Mouse (Mus musculus) spleen, adult 2 months (tissue): Measurements from ENCODE around the gene Phf11a. TPM values are rescaled to one million over a fixed set of nuclear protein-coding genes. Genes with fewer than 3 reads are reported as not detected.
"Not testable (repeated sequence)": the region's sequence is repeated elsewhere in the genome, so short reads cannot be mapped to it uniquely, and the experiment has no call there.

ENCODE experiments used
- DNase-seq, 2 experiments: peaks; one replicate each; pipeline versions ENCODE4 v3.0.0 to v3.0.0-alpha.2; 2012 to 2021; ENCODE audit warnings: low spot score in 2 of 2, low read depth in 1 of 2
- H3K27ac ChIP-seq: fragments of 200-500 bp; 2 replicates; pipeline ENCODE4 v1.5.1; 2012; ENCODE audit warnings: low read length, inconsistent platforms; ENCODE audit not compliant: insufficient read depth
- H3K27me3 ChIP-seq: fragments of 200-500 bp; 2 replicates; pipeline ENCODE4 v1.6.1; 2012; ENCODE audit warnings: mild to moderate bottlenecking, moderate library complexity, low read length, inconsistent platforms; ENCODE audit not compliant: control insufficient read depth, insufficient read depth
- H3K36me3 ChIP-seq: fragments of 200-500 bp; 2 replicates; pipeline ENCODE4 v1.6.1; 2012; ENCODE audit warnings: mild to moderate bottlenecking, low read length, inconsistent platforms; ENCODE audit not compliant: control insufficient read depth, insufficient read depth
- H3K4me1 ChIP-seq: fragments of 200-500 bp; 2 replicates; pipeline ENCODE4 v1.6.1; 2011; ENCODE audit warnings: inconsistent platforms; ENCODE audit not compliant: control insufficient read depth, insufficient read depth, insufficient read length
- H3K4me3 ChIP-seq: fragments of 200-500 bp; 2 replicates; pipeline ENCODE4 v1.5.1; 2011; ENCODE audit warnings: mild to moderate bottlenecking, inconsistent platforms; ENCODE audit not compliant: insufficient read depth, insufficient read length; ENCODE audit errors: extremely low read depth
- CTCF ChIP-seq: fragments of 200-500 bp; IDR thresholded peaks from 2 replicates; pipeline ENCODE4 v1.5.1; 2011; ENCODE audit warnings: mild to moderate bottlenecking, inconsistent platforms; ENCODE audit not compliant: insufficient read depth, insufficient read length, insufficient replicate concordance; ENCODE audit errors: extremely low read depth
- POLR2A ChIP-seq: fragments of 200-500 bp; IDR thresholded peaks from 2 replicates; pipeline ENCODE4 v1.6.1; 2011; ENCODE audit warnings: low read depth, low read length, inconsistent platforms
- WGBS: fragments of 180-500 bp; shearing (Covaris S2); methylation state at CpG from one replicate; pipeline ENCODE4 v1.1.7; 2018; 5-methylcytosine and 5-hydroxymethylcytosine counted together
- polyA plus RNA-seq: library from polyadenylated mRNA; depleted of rRNA; stranded (reverse); fragments of >200 nt; gene quantifications from 2 replicates; pipeline ENCODE4 v1.2.3, GENCODE M21; 2012; rRNA removed

Gene Phf11a
- 3.6 and 4.6 TPM in 2 replicates for polyA plus RNA-seq

- H3K27ac ChIP-seq, H3K36me3 ChIP-seq, H3K27me3 ChIP-seq, H3K4me1 ChIP-seq: not testable (repeated sequence)
- peak within 1 kb of the TSS; percentile 34; the same call in 1 of the 2 replicates for H3K4me3 ChIP-seq
- peak in 1 of 2 experiments; percentile 6 for DNase-seq
- 79% methylated on average over 1 of the region's 1 CpGs for WGBS
Measured at GRCm38 (mm10) chr14:59297391-59297790, at the start of gene Phf11a. Phf11a (minus strand) TSS chr14:59297522.

DNA sequence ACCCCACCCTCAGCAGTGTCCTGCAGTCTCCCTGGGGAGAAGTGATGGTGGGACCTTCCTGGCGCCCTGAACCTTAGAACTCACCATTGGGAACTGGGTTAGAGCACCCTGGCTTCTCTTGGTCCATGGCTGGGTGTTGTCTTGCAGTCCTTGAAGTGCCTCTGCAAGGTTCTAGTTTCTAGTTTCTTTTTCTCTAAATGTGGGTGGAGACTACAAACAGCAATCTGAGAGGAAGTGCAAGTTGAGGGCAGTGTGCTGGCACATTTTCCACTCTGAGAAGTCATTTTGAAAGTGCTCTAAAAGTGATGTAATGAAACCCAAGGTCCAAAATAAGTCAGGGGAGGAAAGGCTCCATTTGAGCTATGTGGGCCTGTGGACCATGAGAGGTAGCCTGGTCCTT, 43.9 kb upstream of the Phf11a start, which contains the start of gene Phf11b:
Gene Phf11b (minus strand): TSS at position 163 of the 400 bp plus-strand sequence.
- Histone ChIP-seq H3K27ac (peak within 1 kb of the TSS; percentile 85), H3K4me3 (peak within 1 kb of the TSS; percentile 64)
- H3K27me3 ChIP-seq, H3K36me3 ChIP-seq, H3K4me1 ChIP-seq: not testable (repeated sequence)
- TF ChIP-seq POLR2A: peak; percentile 12; the same call in 1 of the 2 replicates
- DNase-seq: peak; percentile 38 to 54
- WGBS: 52% methylated on average over 1 of the region's 1 CpGs

- no peak for DNase-seq
- Histone ChIP-seq H3K27me3 (no peaks in the 10 kb centered on the region), H3K36me3 (no peaks in the 10 kb centered on the region), H3K27ac (no peak overlapping the region), H3K4me1 (peaks cover 3% of the 10 kb centered on the region; the same call in 1 of the 2 replicates), H3K4me3 (no peak overlapping the region)
- WGBS: 40% methylated on average over 1 of the region's 1 CpGs
- TF ChIP-seq CTCF (no peak), POLR2A (no peak)
Measured at GRCm38 (mm10) chr14:59339541-59339940, 42.2 kb upstream of the Phf11a start.

DNA sequence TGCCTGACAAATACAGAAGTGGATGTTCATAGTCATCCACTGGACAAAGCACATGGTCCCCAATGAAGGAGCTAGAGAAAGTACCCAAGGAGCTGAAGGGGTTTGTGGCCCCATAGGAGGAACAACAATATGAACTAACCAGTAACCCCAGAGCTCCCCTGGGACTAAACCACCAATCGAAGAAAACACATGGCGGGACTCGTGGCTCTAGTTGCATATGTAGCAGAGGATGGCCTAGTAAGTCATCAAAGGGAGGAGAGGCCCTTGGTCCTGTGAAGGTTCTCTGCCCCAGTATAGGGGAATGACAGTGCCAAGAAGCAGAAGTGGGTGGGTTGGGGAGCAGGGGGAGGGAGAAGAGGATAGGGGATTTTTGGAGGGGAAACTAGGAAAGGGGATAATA, 38.7 kb upstream of the Phf11a start:
- not testable (repeated sequence) for DNase-seq, H3K4me3 ChIP-seq, H3K36me3 ChIP-seq, H3K27ac ChIP-seq, H3K4me1 ChIP-seq, H3K27me3 ChIP-seq
- WGBS: 32% methylated on average over 3 of the region's 3 CpGs

- H3K4me1 ChIP-seq, H3K27ac ChIP-seq, H3K36me3 ChIP-seq, H3K27me3 ChIP-seq, H3K4me3 ChIP-seq: not testable (repeated sequence)
- TF ChIP-seq CTCF: peak; percentile 2; the same call in 1 of the 2 replicates
- 93% methylated on average over 3 of the region's 3 CpGs for WGBS
- peak in 1 of 2 experiments; percentile 17 for DNase-seq
Measured at GRCm38 (mm10) chr14:59330499-59330898, 33.2 kb upstream of the Phf11a start.

- H3K4me1 ChIP-seq, DNase-seq, H3K27ac ChIP-seq, H3K27me3 ChIP-seq, H3K4me3 ChIP-seq: not testable (repeated sequence)
- 87% methylated on average over 6 of the region's 6 CpGs for WGBS
- peaks cover 11% of the 10 kb centered on the region for H3K36me3 ChIP-seq
Measured at GRCm38 (mm10) chr14:59319970-59320369, 22.6 kb upstream of the Phf11a start.

DNA sequence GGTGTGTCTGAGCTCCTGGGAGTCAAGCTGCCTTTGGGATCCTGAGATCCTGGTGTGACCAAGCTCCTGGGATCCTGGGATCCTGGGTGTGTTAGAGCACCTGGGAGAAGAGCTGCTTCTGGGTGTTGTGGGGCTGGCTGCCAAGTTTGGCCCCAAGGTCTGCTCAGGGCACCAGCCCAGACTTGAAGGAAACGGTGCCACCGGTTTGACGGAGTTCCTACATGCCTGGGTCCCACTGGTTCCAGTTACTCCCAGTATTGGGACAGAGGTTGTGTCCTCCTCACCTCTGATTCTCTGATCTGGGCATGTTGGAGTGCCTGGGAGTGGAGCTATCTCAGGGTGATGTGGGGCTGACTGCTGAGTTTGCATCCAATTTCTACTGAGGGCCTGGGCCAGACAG, 21.7 kb upstream of the Phf11a start:
- WGBS: 96% methylated on average over 3 of the region's 3 CpGs
- DNase-seq, H3K4me1 ChIP-seq, H3K27me3 ChIP-seq, H3K4me3 ChIP-seq, H3K27ac ChIP-seq: not testable (repeated sequence)
- peaks cover 11% of the 10 kb centered on the region for H3K36me3 ChIP-seq

DNA sequence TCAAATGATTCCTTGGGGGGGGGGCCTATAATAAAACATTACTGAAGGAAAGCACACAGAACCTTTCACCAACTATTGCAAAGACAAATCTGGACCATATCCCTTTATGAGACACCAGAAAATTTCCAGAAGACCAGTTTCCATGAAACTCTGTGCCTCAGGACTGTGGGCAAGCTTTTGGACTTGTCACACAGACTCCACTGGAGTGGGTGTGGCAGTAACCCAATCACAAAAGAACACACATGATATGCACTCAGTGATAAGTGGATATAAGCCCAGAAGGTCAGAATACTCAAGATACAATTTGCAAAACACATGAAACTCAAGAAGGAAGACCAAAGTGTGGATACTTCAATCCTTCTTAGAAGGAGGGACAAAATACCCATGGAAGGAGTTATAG, 5.6 kb downstream of the Phf11a start:
- H3K4me3 ChIP-seq, H3K27me3 ChIP-seq, H3K27ac ChIP-seq: not testable (repeated sequence)

DNA sequence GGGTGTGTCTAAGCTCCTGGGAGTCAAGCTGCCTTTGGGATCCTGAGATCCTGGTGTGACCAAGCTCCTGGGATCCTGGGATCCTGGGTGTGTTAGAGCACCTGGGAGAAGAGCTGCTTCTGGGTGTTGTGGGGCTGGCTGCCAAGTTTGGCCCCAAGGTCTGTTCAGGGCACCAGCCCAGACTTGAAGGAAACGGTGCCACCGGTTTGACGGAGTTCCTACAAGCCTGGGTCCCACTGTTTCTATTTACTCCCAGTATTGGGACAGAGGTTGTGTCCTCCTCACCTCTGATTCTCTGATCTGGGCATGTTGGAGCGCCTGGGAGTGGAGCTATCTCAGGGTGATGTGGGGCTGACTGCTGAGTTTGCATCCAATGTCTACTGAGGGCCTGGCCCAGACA, 22.4 kb downstream of the Phf11a start:
- H3K27ac ChIP-seq, H3K36me3 ChIP-seq, DNase-seq, H3K4me1 ChIP-seq, H3K27me3 ChIP-seq, H3K4me3 ChIP-seq: not testable (repeated sequence)
- 90% methylated on average over 4 of the region's 4 CpGs for WGBS

More for the DNA sequence above, 5.6 kb downstream of the Phf11a start:
- not testable (repeated sequence) for H3K4me1 ChIP-seq, H3K36me3 ChIP-seq, DNase-seq
